Comparison of ENCODE assay signal across 9 mouse cellular contexts in genomic region chr11:79339808-79340781, GRCm38 (mm10). TPM values are rescaled to one million over a fixed set of nuclear protein-coding genes. Genes with fewer than 3 reads are reported as not detected.
DNase-seq lines count a peak whose midpoint lies in the region; ATAC-seq and TF ChIP-seq lines count a peak whose summit lies in the region.
"Had no signal": no experiment of that assay in that cellular context is flagged by ENCODE, and none has a peak within 500 bp of the region (broad histone marks: within the 10 kb centered on the region; RNA-seq: fewer than 3 reads in every experiment).

No protein-coding gene starts in this region.

- H3K4me3 ChIP-seq in intestine, postnatal 0 days (ENCODE audit: low read depth, low read length), result peak overlapping the region; percentile 96
- peak overlapping the region; percentile 65 for H3K4me3 ChIP-seq in liver, adult 2 months (ENCODE audit: insufficient read depth, low read depth, low read length)

- TF ChIP-seq POLR2A in liver, adult 2 months (IDR thresholded peaks at IDR 0.05; ENCODE audit: extremely low read depth, insufficient read depth, low read length), result no peak

- peak overlapping the region; percentile 91 for H3K27ac ChIP-seq in intestine, postnatal 0 days (ENCODE audit: low read depth, low read length)
- no peak overlapping the region for H3K27ac ChIP-seq in liver, adult 2 months (replicated peaks; ENCODE audit: insufficient read depth, low read depth, low read length)

- H3K27me3 ChIP-seq in intestine, postnatal 0 days (replicated peaks; ENCODE audit: control insufficient read depth, insufficient read depth, low read length), result no peaks in the 10 kb centered on the region
- no peaks in the 10 kb centered on the region for H3K27me3 ChIP-seq in liver, adult 2 months (ENCODE audit: control insufficient read depth, insufficient read depth, low read length)

- peak overlapping the region; percentile 76 for H3K4me2 ChIP-seq in intestine, postnatal 0 days (replicated peaks; ENCODE audit: low read depth)

- DNase-seq in B cell, adult 2 months, result peak; percentile 14 to 28
- DNase-seq in R1 (ENCODE audit: low read depth, low spot score), result peak; percentile 69
- peak; percentile 54 for DNase-seq in embryo, embryonic 10 days (ENCODE audit: low spot score)
- DNase-seq in gastrocnemius, postnatal 4 days (ENCODE audit: low spot score in 2 of 2), result peak; percentile 57 to 61
- no peak for DNase-seq in liver, adult 2 months (ENCODE audit: extremely low read depth, low read depth, low spot score)
- peak; percentile 55 for DNase-seq in naive thymus-derived CD4-positive, alpha-beta T cell, adult 2 months (ENCODE audit: low read depth)
- DNase-seq in thymus, postnatal 10 days (ENCODE audit: low spot score in 2 of 2), result peak; percentile 6 to 13

- peak; percentile 54 for ATAC-seq in intestine, postnatal 0 days

- peaks cover 17% of the 10 kb centered on the region; the same call in 1 of the 2 replicates for H3K79me2 ChIP-seq in liver, adult 2 months (ENCODE audit: control insufficient read depth, insufficient read depth, low read length)

- WGBS in intestine, postnatal 0 days, result 2% methylated on average over 37 of the region's 63 CpGs
- 3% methylated on average over 47 of the region's 63 CpGs for WGBS in liver, adult 2 months

- H3K4me1 ChIP-seq in intestine, postnatal 0 days (replicated peaks; ENCODE audit: control insufficient read depth, insufficient read depth, low read length), result no peaks in the 10 kb centered on the region
- H3K4me1 ChIP-seq in liver, adult 2 months (ENCODE audit: control insufficient read depth, insufficient read depth, low read length), result peaks cover 10% of the 10 kb centered on the region

- no peaks in the 10 kb centered on the region for H3K36me3 ChIP-seq in intestine, postnatal 0 days (ENCODE audit: control insufficient read depth, insufficient read depth)
- no peaks in the 10 kb centered on the region; the same call in 1 of the 2 replicates for H3K36me3 ChIP-seq in liver, adult 2 months (ENCODE audit: control insufficient read depth, insufficient read depth, low read length)

- H3K9me3 ChIP-seq in intestine, postnatal 0 days (ENCODE audit: control insufficient read depth), result no peaks in the 10 kb centered on the region

- no peak for TF ChIP-seq CTCF in intestine, postnatal 0 days (IDR thresholded peaks at IDR 0.05; ENCODE audit: low read depth)
- no peak for TF ChIP-seq CTCF in liver, adult 2 months (IDR thresholded peaks at IDR 0.05; ENCODE audit: low read depth, low read length)

- peak overlapping the region; percentile 98 for H3K9ac ChIP-seq in intestine, postnatal 0 days (ENCODE audit: low read depth, low read length)
- peak overlapping the region; percentile 90 for H3K9ac ChIP-seq in liver, adult 2 months (ENCODE audit: low read depth, low read length)

RNA-seq across cellular contexts. Expression of gene Nf1, which starts 0.6 kb away (rescaled TPM):
- 10 to 100 TPM; 46.6 to 49.1 TPM for total RNA-seq in gastrocnemius, postnatal 4 days (2021)
- 6.3 and 8.3 TPM in 2 replicates for polyA plus RNA-seq in intestine, postnatal 0 days (2015; fragmentation: Nextera tagmentation; extraction: Ambion mirVana)
- total RNA-seq in liver, adult 2 months (2014; rRNA removed), result 21.1 and 25.0 TPM in 2 replicates
- polyA plus RNA-seq in liver, adult 2 months (2012; rRNA removed), result 3.6 and 5.5 TPM in 2 replicates

RNA-seq across cellular contexts. Expression of gene Gm9964, which starts 43.4 kb away (rescaled TPM):
- total RNA-seq in gastrocnemius, postnatal 4 days (2021), result not detected
- not detected in 2 replicates for polyA plus RNA-seq in intestine, postnatal 0 days (2015; fragmentation: Nextera tagmentation; extraction: Ambion mirVana)
- not detected in 2 replicates for total RNA-seq in liver, adult 2 months (2014; rRNA removed)
- not detected in 2 replicates for polyA plus RNA-seq in liver, adult 2 months (2012; rRNA removed)
- polyA plus RNA-seq: frontal cortex, adult 2 months had no signal
